Mouse (Mus musculus) R1 (cell line): ENCODE measurements around the gene Adamts14.

ENCODE experiments used
- DNase-seq: peaks from one replicate; pipeline ENCODE4 v3.0.0-alpha.2; 2018; ENCODE audit warnings: low read depth, low spot score

The Adamts14 gene

DNA sequence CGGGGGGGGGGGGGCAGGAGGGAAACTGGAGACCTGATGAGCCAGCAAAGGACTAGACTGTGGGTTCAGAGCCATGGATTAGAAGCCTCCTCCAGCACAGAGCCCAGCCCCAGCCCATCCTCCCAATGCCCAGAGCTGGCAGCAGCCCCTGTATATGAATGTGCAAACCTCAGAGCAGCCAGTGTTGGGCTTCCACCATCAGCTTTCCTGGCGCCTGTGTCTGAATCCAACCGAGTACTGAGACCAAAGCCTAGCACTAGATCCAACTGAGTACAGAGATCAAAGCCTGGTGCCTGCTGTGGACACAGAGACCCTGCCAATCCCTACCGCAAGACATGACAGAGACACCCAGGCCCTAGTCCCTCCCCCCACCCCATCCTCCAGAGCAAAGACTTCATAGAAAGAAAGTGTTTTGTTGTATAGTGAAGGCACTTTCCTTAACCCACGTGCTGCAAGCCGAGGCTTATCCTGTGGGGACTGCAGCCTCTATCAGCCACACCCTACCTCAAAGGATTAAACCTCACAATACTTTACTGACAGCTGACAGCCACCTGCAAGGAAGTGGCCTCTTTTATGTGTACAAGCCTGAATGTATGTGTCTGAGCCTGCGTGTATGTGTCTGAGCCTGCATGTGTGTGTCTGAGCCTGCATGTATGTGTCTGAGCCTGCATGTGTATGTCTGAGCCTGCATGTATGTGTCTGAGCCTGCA, 40.2 kb downstream of the Adamts14 start:
- no peak for DNase-seq

DNA sequence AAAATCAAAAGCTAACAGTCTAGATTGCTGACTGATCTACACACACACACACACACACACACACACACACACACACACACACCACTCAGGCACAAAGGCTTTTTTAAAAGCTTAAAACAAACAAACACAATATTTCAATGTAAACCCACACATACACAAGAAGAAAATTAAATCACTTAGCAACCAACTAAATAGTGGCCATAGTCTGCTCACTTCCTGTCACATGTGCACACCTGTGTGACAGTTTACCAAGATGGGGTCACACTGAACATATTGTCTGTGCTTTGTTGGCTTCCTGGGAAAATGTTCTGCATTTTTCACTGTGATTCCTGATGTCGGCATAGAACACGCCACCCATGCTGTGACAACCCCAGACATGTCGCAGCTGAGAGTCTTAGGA, 41.5 kb downstream of the Adamts14 start:
- no peak for DNase-seq

DNA sequence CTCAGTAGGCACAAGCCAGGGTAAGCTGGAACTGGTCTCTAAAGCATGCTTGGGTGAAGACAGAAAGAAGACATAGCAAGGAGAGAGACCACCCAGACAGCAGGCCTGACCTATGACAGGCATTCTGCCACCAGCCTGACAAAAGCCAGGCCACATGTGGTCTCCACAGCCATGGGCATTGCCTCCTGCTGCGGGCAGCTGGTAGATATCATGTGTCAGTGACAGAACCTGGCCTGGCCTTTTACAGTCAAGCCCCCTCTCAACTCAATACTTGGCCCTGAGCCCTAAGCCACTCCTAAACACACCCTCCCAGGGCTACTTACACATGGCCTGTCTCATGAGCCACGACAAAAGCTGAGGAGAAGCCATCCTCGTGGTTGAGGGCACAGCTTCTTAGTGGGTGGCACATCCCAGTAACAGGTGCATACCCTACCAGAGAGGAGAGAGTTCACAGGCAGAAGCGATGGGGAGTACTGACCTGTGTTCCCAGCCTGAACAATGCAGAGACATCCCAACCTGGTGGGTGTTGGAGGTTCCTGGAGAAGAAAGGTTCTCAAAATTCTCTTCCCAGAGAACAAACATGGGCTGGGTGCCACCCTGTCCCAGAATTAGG, 46.3 kb downstream of the Adamts14 start:
- DNase-seq = no peak

DNA sequence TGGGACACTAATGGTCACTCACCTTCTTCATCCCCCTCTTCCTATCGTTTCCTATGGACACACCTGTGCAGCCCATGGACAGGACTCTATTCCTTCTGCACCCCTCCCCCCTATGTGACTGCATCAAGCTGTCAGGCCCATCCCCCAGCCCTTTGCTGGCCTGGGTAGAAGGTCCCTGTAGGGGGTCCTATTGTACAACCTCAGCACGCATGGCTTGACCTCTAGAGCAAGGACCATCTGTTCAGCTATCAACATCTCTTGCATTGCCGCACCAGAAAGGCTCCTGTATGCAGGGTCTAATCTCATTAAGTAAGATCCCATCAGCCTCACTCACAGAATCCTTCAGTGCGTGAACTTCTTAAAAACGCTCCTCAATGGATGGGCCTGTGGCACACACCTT, 47.5 kb downstream of the Adamts14 start:
- DNase-seq = peak; percentile 90

DNA sequence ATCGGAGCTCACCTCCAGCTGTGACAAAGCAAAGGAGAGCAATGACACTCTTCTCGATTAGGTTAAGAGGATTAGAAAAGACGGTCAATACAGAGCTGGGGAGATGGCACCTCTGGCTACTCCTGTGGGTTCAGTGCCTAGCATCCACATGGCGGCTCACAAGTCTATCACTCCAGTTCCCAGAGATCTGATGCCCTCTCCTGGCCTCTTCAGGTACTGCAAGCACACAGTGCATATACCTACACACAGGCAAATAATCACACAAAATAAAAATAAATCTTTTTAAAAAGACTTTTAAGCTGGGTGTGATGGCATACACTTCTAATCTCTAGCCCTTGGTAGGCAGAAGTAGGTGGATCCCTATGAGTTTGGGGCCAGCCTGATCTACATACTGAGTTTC, 53.9 kb downstream of the Adamts14 start:
- peak; percentile 72 for DNase-seq

DNA sequence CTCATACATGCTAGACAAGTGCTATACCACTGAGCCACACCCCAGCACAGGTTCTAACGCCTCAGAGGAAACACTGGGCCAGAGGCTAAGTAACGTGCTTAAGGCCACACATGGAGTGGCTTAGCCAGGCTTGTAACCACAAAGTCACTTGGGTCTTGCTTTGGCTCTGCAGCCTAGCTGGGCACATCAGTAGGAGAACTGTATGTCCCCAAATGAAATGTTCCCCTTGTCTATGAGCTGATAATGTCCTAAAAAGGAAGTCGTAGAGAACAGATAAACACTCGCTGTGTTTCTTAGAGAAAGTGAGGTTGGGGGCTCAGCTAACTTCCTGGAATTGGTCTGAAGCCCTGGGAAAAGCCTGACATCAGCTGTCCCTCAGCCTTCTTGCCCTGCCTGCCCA, 57.1 kb downstream of the Adamts14 start:
- DNase-seq = no peak

DNA sequence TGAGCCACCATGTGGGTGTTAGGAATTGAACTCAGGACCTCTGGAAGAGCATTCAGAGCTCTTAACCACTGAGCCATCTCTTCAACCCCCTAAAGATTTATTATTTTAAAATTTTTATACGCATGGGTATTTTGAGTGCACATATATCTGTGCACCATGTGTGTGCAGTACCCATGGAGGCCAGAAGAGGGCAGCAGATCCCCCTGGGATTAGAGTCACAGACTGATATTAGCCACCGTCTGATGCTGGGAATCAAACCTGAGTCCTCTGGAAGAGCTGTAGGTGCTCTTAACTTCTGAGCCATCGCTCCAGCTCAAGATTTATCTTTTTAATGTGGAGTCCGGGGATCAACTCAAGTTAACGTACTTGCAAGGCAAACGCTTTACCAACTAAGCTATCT, 57.6 kb downstream of the Adamts14 start:
- DNase-seq = peak; percentile 72

DNA sequence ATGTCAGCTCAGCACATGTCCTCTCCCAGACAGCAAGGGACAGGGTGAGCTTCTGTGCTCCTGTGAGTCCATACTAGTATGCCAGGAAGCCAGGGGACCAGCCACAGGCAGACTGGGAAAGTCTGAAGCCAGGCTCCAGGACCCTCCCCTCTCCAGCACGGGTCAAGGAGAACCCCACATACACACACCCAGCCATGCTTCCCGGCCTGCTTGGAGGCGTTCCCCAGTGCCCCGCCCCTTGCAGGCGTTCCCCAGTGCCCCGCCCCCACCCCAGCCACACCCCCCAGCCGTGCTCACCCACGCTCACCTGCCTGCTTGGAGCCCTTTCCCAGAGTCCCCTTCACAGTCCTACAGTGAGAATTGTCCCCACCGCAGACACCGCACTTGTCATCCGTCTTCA, 60.4 kb downstream of the Adamts14 start:
- peak; percentile 80 for DNase-seq

DNA sequence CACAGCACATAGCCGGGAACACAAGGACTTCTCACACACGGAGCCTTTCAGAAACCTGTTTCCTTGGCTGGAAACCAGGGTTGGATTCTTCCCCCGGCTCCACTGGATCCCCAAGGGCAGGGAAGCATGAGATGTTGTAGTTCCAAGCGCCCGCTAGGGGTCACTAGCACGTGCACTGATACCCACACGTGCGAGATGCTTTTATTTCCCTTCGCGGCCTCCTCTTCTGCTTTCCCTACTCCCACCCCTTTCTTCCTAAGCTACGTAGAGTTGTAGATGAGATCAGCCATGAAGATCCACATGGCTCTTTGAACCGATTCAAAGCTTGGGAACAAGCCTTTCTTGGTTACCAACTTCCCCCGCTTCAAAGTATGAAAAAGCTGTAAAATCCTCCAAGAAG, 61.5 kb downstream of the Adamts14 start:
- DNase-seq = peak; percentile 89

DNA sequence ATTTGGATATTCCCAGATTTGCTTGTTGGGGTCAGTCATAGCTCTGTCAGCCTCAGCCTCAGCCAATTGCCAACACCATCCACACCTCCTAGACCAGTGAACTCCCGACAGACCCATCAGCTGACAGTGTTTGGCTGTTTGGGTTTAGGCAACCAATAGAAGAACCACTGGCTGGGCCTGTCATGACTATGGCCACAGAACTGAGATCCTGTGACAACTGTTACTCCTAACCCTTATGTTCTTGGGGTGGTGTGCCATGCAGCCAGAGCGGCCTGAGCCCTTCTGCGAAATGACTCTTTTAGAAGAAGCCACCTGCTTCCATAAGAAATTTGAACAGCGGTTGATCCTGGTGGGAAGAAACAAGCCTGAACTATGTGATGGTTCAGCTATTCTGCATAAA, 62.1 kb downstream of the Adamts14 start:
- DNase-seq = no peak

DNA sequence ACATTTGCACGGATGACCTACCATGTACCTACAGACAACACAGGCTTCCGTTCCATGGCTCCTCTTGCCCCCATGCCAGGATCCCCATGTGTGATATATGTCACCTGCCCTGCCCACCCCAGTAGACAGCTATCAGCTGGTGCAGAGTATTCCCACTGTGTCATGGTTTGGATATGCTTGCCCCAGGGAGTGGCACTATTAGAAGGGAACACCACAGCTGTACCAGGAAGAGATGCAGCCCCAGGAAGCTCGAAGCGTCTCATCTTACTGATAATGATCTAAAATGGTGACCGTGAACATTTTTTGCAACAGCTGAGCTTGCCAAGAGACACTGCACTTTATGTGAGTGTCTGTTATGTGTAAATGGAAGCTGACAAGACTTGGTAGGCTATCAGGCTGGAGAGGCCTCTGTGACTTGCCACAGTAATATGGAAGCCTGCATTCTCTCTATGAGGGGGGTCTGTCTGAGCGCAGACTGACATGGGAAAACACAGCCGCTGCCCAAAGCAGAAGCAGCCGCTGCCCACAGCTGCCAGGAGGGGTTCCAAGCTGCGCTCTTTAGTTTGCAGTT, 65.0 kb downstream of the Adamts14 start:
- no peak for DNase-seq

DNA sequence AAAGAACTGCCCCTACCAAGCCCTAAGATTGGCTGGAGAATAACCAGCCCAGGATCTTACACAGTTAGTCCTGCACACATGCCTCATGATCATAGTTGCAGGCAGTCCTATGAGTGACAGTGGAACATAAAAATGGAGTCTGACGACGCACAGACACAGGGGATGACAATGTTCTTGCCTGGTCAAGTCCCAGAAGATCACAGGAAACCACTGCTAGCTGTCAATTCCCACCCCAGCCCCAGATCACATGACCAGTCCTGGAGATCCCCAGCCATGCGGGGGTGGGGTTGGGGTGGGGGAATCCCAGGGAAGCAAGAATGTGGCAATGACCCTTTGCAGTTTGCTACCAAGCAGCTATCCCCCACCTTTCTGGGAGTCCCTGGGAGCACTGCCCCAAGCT, 69.3 kb downstream of the Adamts14 start:
- no peak for DNase-seq

DNA sequence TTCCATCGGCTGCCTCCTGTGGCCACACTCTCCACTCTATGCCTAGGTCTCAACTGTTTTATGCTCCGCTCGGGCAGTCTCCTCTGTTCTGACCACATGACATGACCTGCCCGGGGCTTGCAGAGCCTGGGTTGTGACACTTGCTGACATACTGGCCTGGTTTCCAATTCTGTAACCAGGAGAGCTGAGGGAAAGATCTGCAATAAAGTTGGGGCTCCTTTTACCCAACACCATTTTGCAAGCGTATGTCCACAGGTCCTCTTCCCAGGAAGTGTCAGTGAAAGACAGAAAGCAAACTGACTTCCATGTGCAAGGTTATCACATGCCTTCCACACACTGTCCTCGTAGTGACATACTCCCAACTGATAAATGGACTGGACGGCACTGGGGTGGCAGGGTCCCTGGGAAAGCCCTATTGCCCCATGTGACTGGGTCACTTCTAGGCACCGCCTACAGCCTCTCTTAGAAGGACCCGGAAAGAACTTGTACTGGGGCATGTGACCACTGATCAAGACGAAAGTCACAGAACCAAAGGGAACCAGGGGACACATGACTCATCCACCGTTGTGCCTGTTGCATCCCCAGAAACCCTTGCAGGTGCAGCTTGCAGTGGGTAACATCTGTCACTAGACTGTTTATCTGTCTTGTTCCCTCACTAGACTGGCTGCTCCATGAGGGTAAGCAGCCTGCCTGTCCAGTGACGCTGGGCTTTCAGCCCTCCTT, 71.5 kb downstream of the Adamts14 start:
- no peak for DNase-seq

DNA sequence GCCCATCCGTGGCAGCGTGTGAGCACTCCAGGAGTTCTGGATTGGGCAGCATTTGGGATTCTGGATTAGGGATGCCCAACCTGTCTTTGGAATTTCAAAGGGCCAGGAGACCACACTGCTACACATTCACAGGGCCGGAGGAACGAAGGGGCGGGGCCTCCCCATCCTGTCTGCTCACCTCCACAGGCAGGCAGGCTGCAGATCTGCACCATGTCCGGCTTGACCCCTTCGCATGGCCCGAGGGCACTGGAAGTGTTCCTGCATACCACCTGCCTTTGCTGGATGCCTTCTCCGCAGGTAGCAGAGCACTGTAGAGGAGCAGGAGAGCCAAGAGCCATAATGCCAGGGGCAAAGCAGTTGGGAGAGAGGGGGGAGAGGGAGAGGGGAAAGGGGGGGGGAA, 72.2 kb downstream of the Adamts14 start:
- DNase-seq = peak; percentile 53

DNA sequence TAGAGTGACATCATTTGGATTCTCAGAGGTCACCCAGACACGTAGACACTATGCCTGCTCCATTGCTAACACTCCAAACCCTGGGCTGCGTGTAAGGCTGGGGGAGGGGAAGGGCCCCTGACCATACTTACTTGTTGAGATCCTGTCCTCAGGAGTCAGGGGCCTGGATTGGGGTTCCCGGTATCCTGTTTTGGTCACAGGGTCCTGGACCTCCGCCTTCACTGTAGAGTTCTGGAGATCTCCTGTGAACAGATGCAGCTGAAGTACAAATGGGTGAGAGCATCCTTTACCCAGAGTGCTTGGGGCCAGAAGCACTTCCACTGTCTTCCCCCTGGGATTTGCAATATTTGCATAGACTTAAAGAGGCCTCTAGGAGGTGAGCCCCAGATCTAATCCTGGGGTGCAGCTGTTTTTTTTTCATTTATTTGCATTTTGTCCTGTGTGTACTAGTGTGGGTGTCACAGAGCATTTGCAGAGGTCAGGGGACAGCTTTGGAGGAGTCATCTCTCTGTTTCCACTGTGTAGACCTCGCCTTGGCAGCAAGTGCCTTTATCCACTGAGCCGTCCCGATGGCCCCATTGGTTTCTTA, 72.9 kb downstream of the Adamts14 start:
- no peak for DNase-seq

DNA sequence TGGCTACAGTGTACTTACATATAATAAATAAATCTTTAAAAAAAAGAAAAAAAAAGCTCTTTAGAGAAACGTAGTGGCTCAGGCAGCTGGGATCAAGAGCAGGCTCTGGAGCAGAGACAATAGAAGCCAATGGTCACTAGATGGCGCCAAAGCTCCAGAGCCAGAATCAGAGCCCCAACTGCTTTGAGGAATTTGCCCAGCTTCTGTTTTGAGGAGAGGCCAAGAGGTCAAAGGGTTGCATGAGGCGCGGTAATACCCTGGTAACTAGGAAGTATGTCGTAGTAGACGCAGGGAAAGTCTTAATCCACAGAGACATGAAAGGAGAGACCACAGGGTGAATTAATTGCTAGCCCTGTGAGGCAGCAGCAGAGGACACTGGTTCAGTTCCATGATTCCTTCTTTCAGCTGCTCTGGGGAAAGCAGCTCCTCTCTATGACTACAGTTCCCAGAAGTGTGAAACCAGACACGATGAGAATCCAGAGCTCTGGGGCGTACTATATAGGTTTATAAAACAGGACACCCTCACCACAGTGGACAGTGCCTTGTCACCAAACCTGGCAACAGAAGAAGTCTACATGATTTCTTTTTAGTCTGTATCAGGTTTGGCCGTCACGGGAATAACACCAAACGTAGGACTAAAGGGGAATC, 73.5 kb downstream of the Adamts14 start:
- peak; percentile 91 for DNase-seq

DNA sequence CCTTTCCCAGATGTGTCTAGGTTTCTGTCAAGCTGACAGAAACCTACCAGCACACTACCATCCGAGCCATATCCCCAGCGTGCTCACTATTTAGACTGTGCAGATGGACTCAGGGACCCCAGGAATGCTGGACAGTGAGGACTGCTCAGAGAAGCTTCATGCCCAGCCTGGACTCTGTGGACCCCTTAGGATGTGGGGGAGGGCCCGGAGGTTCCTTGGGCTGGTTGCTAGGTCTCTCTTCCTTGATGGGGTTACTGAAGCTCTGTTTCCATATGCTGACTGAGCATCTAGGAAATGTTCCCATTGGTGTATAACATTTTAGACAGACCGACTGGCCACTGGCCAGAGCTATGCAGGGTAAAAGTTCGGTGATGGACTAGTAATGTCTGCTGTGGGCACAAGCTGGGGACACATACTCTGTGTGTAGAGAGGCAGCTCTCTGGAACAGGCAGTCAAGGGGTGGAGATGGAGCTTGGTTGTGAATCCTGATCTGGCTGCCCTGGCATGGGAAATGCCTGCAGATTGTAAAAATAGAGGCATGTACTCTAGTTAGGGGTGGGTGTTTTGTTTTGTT, 77.4 kb downstream of the Adamts14 start:
- DNase-seq = no peak

DNA sequence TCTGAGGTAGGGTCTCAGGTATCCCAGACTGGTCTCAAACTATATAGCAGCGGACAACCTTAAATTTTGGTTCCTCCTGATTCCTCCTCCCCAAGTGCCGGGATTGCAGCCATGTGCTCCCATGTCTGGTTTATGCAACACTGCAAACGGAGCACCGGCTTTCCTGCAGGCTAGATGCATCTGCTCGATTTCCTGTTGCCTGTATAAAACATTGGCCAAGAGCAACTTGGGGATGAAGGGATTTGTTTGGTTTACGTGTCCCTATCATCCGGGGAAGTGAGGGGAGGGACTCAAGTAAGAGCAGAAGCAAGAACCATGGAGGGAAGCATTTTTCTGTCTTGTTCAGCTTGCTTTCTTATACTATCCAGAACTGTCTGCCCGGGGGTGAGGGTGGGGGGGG, 78.0 kb downstream of the Adamts14 start:
- DNase-seq = no peak

DNA sequence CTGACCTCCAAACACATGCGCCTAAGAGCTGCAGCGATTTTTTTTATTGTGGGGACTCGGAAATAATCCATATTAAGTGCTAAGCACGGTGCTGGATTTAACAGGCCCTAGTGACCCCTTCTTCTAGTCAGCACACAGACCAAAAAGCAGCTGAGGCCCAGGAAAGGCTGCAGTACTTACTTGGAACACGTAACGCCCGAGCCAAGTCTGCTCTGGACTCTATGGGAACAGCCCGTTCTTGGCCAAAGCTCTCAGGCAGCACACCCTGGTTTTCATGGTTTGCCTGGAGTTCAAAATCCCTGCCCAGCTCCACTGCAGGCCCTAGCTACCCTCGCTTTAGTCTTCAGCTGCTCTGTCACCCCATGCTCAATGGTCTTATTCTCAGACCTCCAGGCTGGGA, 78.6 kb downstream of the Adamts14 start:
- DNase-seq = no peak

DNA sequence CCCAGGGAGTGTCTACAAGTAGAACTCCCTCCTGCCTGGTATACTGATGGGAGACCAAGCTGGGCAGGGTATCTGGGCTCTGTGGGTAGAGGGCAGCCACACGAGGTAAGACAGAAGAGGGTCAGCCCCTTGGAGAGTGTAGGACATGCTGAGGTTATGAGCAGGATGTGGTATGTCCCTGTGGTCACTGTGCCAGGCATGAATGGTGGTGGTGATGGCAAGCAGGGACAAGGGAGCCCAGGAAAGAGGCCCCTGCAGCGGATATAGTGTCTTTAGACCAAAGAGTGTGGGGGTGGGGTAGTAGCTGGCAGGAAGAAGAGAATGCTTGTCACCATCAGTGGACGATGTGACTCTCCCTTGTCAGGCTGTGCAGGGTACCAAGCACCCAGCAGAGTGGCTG, 85.2 kb downstream of the Adamts14 start:
- DNase-seq = no peak

DNA sequence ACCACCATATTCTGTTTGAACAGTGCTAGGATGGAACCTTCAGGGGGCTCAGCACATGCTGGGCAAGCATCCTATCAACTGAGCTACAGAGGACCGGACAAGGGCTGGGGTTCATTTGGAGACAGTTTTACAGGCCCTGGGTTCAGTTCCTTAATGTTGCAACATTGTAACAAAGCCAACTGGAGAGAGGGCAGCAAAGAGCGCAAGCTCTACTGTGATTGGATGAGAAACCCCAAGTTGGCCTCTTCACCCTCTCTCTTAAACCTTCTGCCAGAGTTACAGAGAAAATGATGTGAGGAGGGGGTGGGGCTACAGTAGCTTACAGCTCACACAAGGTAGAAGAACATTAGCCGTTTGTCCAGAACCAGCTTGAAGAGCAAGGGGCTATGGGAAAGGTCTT, 86.2 kb downstream of the Adamts14 start:
- DNase-seq = no peak
